Mouse (Mus musculus): ENCODE data around the gene Rnf157. TPM values are rescaled to one million over a fixed set of nuclear protein-coding genes. Genes with fewer than 3 reads are reported as not detected.

The Rnf157 gene
- total and polyA plus RNA-seq, 3 experiments = 8.7 to 39.3 (median 10.9) TPM

- in situ Hi-C loops (cut with MboI; ENCODE audit: low pct_ligation_motif_present, low pct_unique_long_range_greater_than_20kb, low sequenced_read_pairs) = no loop called here
- Histone ChIP-seq H3K27me3 (replicated peaks) (no peaks in the 10 kb centered on the region), H3K9me3 (replicated peaks; ENCODE audit: low read length) (no peaks in the 10 kb centered on the region), H3K36me3 (replicated peaks in 1 of 2; ENCODE audit: control insufficient read depth in 1 of 2, insufficient read depth in 1 of 2, low read length in 1 of 2) (peaks cover 0 to 3% of the 10 kb centered on the region in 2 experiments), H3K9ac (ENCODE audit: insufficient read depth, low read depth) (0 out of 2 replicates have a peak overlapping the region, but pooled peaks have one; percentile 5), H3K4me1 (ENCODE audit: control insufficient read depth in 1 of 2, insufficient read depth in 2 of 2) (peaks cover 27 to 57% of the 10 kb centered on the region in 2 experiments), H3K27ac (ENCODE audit: insufficient read depth, low read depth) (peak overlapping the region; percentile 45), H3K79me2 (replicated peaks; ENCODE audit: control insufficient read depth, extremely low read depth, insufficient read depth, poor library complexity, severe bottlenecking) (no peaks in the 10 kb centered on the region; the same call in 1 of the 2 replicates), H3K4me2 (ENCODE audit: insufficient read depth, low read depth, poor library complexity, severe bottlenecking) (no peak overlapping the region), H3K4me3 (replicated peaks in 1 of 3; ENCODE audit: low read depth in 2 of 3, low read length in 2 of 3, poor library complexity in 1 of 3) (no peak overlapping the region)
- dilution Hi-C loops (cut with MboI; ENCODE audit: extremely low pct_ligation_motif_present, extremely low pct_unique_long_range_greater_than_20kb, low sequenced_read_pairs) = no loop called here
- TF ChIP-seq ZNF384 (IDR thresholded peaks at IDR 0.05; ENCODE audit: low read depth, low read length) = no peak
- TF ChIP-seq IRF4 (IDR thresholded peaks at IDR 0.05; ENCODE audit: low read depth, low read length) = peak; percentile 68
- no peak for TF ChIP-seq ZMIZ1 (IDR thresholded peaks at IDR 0.05; ENCODE audit: low read depth, low read length)
- TF ChIP-seq POLR2AphosphoS2 (IDR thresholded peaks at IDR 0.05; ENCODE audit: low read depth, low read length) = no peak
- no peak for TF ChIP-seq PAX5 (IDR thresholded peaks at IDR 0.05; ENCODE audit: low read length)
- no peak for TF ChIP-seq CHD2 (IDR thresholded peaks at IDR 0.05; ENCODE audit: low read length)
- 0 out of 2 replicates have a peak, but pooled peaks have one; percentile 55 for TF ChIP-seq MEF2A (IDR thresholded peaks at IDR 0.05; ENCODE audit: borderline replicate concordance, low read depth, low read length)
- peak; percentile 49; the same call in 1 of the 2 replicates for TF ChIP-seq BHLHE40 (IDR thresholded peaks at IDR 0.05; ENCODE audit: low read depth, low read length)
- TF ChIP-seq E2F4 (IDR thresholded peaks at IDR 0.05; ENCODE audit: insufficient replicate concordance, low read depth, low read length) = no peak
- no peak for TF ChIP-seq USF1 (IDR thresholded peaks at IDR 0.05; ENCODE audit: low read depth, low read length)
- TF ChIP-seq EP300 (IDR thresholded peaks at IDR 0.05; ENCODE audit: low read length) = peak; percentile 70
- TF ChIP-seq JUND (conservative IDR thresholded peaks at IDR 0.05; ENCODE audit: low read depth, low read length) = peak; percentile 92
- no peak for TF ChIP-seq MAX (IDR thresholded peaks at IDR 0.05; ENCODE audit: low read length)
- TF ChIP-seq ETS1 (conservative IDR thresholded peaks at IDR 0.05; ENCODE audit: low read depth, low read length) = peak; percentile 76
- TF ChIP-seq JUN (IDR thresholded peaks at IDR 0.05; ENCODE audit: insufficient read depth, low read depth, low read length) = peak; percentile 79
- no peak for TF ChIP-seq MYC (IDR thresholded peaks at IDR 0.05; ENCODE audit: low read depth, low read length)
- no peak for TF ChIP-seq ZC3H11A (IDR thresholded peaks at IDR 0.05; ENCODE audit: low read depth, low read length)
- TF ChIP-seq RCOR1 (conservative IDR thresholded peaks at IDR 0.05; ENCODE audit: low read depth, low read length) = no peak
- peak; percentile 77 for TF ChIP-seq TCF12 (IDR thresholded peaks at IDR 0.05; ENCODE audit: low read depth, low read length)
- no peak for TF ChIP-seq ELF1 (IDR thresholded peaks at IDR 0.05; ENCODE audit: low read depth, low read length)
- DNase-seq (ENCODE audit: extremely low read depth) = peak; percentile 66
These were observed 32.1 kb downstream of the Rnf157 start for GRCm38 (mm10) chr11:116380767-116381166.

- H3K79me2 ChIP-seq (replicated peaks; ENCODE audit: control insufficient read depth, extremely low read depth, insufficient read depth, poor library complexity, severe bottlenecking) = no peaks in the 10 kb centered on the region; the same call in none of the 2 replicates
- H3K4me1 ChIP-seq (ENCODE audit: control insufficient read depth in 1 of 2, insufficient read depth in 2 of 2) = peaks cover 27 to 57% of the 10 kb centered on the region in 2 experiments
- in situ Hi-C loops (cut with MboI; ENCODE audit: low pct_ligation_motif_present, low pct_unique_long_range_greater_than_20kb, low sequenced_read_pairs) (no loop called here), dilution Hi-C loops (cut with MboI; ENCODE audit: extremely low pct_ligation_motif_present, extremely low pct_unique_long_range_greater_than_20kb, low sequenced_read_pairs) (no loop called here)
- DNase-seq (ENCODE audit: extremely low read depth) = peak; percentile 48
- H3K27me3 ChIP-seq (replicated peaks) = no peaks in the 10 kb centered on the region
- no peak overlapping the region for H3K4me3 ChIP-seq (replicated peaks in 1 of 3; ENCODE audit: low read depth in 2 of 3, low read length in 2 of 3, poor library complexity in 1 of 3)
- no peak overlapping the region for H3K4me2 ChIP-seq (ENCODE audit: insufficient read depth, low read depth, poor library complexity, severe bottlenecking)
- peaks cover 0 to 3% of the 10 kb centered on the region in 2 experiments for H3K36me3 ChIP-seq (replicated peaks in 1 of 2; ENCODE audit: control insufficient read depth in 1 of 2, insufficient read depth in 1 of 2, low read length in 1 of 2)
- no peak overlapping the region for H3K9ac ChIP-seq (ENCODE audit: insufficient read depth, low read depth)
- no peaks in the 10 kb centered on the region for H3K9me3 ChIP-seq (replicated peaks; ENCODE audit: low read length)
- no peak overlapping the region for H3K27ac ChIP-seq (ENCODE audit: insufficient read depth, low read depth)
- TF ChIP-seq USF1 (IDR thresholded peaks at IDR 0.05; ENCODE audit: low read depth, low read length) (no peak), MAFK (IDR thresholded peaks at IDR 0.05; ENCODE audit: insufficient replicate concordance, low read length) (no peak), ZC3H11A (IDR thresholded peaks at IDR 0.05; ENCODE audit: low read depth, low read length) (no peak), SMC3 (IDR thresholded peaks at IDR 0.05; ENCODE audit: low read depth, low read length) (no peak), ETS1 (conservative IDR thresholded peaks at IDR 0.05; ENCODE audit: low read depth, low read length) (no peak), ZKSCAN1 (IDR thresholded peaks at IDR 0.05; ENCODE audit: borderline replicate concordance, low read depth, low read length) (no peak), MEF2A (IDR thresholded peaks at IDR 0.05; ENCODE audit: borderline replicate concordance, low read depth, low read length) (no peak), NRF1 (IDR thresholded peaks at IDR 0.05; ENCODE audit: low read depth, low read length) (no peak), ZNF384 (IDR thresholded peaks at IDR 0.05; ENCODE audit: low read depth, low read length) (no peak), CHD1 (IDR thresholded peaks at IDR 0.05; ENCODE audit: low read depth, low read length) (no peak), CTCF (conservative IDR thresholded peaks at IDR 0.05 in 1 of 2, IDR thresholded peaks at IDR 0.05 in 1 of 2; ENCODE audit: low read depth in 2 of 2, low read length in 2 of 2) (no peak), TCF12 (IDR thresholded peaks at IDR 0.05; ENCODE audit: low read depth, low read length) (no peak), CHD2 (IDR thresholded peaks at IDR 0.05; ENCODE audit: low read length) (no peak), RCOR1 (conservative IDR thresholded peaks at IDR 0.05; ENCODE audit: low read depth, low read length) (no peak), HCFC1 (IDR thresholded peaks at IDR 0.05; ENCODE audit: low read depth, low read length) (no peak), JUN (IDR thresholded peaks at IDR 0.05; ENCODE audit: insufficient read depth, low read depth, low read length) (no peak)
These were observed 33.3 kb downstream of the Rnf157 start for GRCm38 (mm10) chr11:116379530-116379929.

All from CH12.LX (cell line).